Mouse (Mus musculus) heart, postnatal 10 days (tissue): Measurements from ENCODE around the gene Osgep. TPM values are rescaled to one million over a fixed set of nuclear protein-coding genes. Genes with fewer than 3 reads are reported as not detected.
A peak's percentile ranks its signal among the peaks of the same experiment; 100 is the strongest.
"Not testable (repeated sequence)": the region's sequence is repeated elsewhere in the genome, so short reads cannot be mapped to it uniquely, and the experiment has no call there.

ENCODE experiments used
- DNase-seq, 2 experiments: peaks; one replicate each; pipeline ENCODE4 v3.0.0; 2021
- intact Hi-C: fragments of 180-260 bp; cut with DNase I; formaldehyde crosslinking; loops from one replicate; pipeline ENCODE4 v1.15.1; 2025
- total RNA-seq, 2 experiments: library from RNA; stranded (reverse); gene quantifications; 2 replicates each; pipeline ENCODE4 v1.2.3; 2021

Osgep gene
- total RNA-seq, 2 experiments from 2014 or later, result 59.5 to 66.3 TPM

DNA sequence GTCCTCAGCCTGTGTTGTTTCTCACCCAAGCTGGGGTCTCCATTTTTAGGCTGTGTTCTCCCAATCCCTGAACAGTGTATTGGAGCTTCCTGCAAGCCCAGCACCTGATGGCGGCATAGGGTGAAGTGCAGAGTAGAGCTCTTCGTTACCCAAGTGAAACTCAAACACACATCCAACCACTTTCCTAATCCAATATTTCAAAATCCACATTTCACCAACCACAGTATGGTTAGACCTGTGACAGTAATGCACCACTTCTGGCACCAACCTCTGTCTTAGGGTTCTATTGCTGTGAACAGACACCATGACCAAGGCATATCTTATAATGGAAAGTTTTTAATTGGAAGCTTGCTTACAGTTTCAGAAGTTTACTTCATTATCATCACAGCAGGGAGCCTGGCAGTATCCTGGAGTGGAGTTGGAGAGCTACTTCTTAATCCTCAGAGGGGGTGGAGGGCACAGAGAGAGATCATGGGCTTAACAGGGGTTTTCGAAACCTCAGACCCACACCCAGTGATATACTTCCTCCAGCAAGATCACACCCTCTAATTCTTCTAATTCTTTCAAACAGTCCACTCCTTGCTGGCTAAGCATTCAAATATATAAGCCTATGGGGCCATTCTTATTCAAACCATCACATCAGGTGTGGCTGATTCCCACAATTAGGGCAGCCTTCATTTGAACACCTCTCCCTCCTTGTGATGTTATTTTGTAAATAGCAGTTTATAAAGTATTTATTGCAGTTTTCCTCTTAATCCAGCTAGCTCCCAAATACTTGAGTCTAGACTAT is 13.6 kb upstream of the Osgep start:
- DNase-seq, result no peak
- intact Hi-C loops, result no loop called here

- intact Hi-C loops, result no loop called here
- DNase-seq, result no peak
Observed at GRCm38 (mm10) chr14:50936649-50937048, 12.0 kb upstream of the Osgep start.

DNA sequence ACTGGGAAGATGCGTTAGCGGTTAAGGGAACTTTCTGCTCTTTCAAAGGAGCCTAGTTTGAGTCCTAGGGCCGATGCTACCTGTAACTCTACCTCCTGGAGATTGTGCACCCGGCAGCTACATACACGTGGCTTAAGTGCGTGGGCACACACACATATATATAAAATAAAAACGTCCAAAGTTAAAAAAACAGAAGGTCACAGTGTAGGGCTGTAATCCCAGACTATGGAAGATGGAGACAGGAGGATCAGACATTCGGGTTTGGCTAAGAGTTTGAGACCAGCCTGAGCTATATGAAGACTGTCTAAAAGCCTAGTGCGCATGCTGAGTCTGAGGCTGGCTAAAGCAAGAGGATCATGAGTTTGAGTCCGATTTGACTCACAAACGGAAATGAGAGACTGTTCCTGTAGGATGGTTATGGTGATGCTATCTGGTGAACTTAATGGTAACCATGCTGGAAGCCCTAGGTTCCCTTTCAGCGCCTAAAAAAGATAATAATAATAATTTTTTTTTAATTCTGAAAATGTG is 6.9 kb upstream of the Osgep start:
- DNase-seq, result peak in 1 of 2 experiments; percentile 9
- intact Hi-C loops, result loop anchor here (2.0 to 5.0 kb wide), 2 partner anchors 13 to 131 kb away; partner anchors contain the start of gene Gm49342

DNA sequence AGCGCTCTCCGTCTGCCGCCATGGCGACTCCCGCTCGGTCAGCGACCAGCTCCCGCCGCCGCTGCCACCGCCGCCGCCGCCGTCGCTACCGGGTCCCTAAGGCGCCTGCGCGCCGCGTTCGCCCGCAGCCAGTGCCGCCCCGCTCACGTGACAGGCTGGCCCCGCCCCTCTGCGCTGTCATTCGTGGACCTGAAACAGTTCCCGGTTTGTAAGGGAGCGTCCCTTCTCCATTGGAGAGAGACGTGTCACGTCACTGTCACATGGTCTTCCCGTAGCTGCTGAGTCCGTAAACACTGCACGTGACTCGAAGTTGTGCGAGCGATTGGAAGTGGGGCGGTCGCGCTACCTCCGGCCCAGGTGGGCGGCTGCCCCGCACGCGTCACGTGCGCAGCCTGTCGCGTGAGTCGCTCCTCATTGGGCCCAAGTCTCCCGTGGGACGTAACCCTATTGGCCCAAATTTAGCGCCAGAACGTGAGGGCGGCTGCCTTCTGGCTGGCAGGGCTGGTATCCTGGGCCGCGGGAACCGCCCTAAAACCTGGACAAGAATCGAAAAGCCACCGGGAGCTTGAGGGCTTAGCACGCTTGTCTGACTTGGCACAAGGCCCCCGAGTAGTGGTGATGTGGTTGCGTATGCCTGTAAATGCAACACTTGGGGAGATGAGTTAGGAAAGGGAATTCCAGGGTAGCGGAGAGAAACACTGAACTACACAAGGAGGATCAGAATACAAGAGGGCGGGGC is 6.2 kb upstream of the Osgep start, which contains the start of the genes Pip4p1 and Pnp:
Gene Pip4p1, minus strand, starts transcription at position 103 of the 739 bp plus-strand sequence.
Gene Pnp, plus strand, starts transcription at position 329 of the 739 bp plus-strand sequence.
- DNase-seq, result peak; percentile 99 to 100
- intact Hi-C loops, result loop anchor here (2.0 to 5.0 kb wide), 2 partner anchors 14 to 131 kb away; partner anchors contain the start of gene Gm49342

- intact Hi-C loops, result loop anchor here (2.0 to 5.0 kb wide), 2 partner anchors 14 to 132 kb away; partner anchors contain the start of gene Gm49342
- DNase-seq, result peak in 1 of 2 experiments; percentile 47
Observed at GRCm38 (mm10) chr14:50930377-50930753, 5.7 kb upstream of the Osgep start.

GRCm38 (mm10) chr14:50929951-50930350 is 5.3 kb upstream of the Osgep start:
- peak in 1 of 2 experiments; percentile 16 for DNase-seq
- intact Hi-C loops, result loop anchor here (2.0 to 10.0 kb wide), 3 partner anchors 15 to 132 kb away; partner anchors contain the start of genes Ccnb1ip1, Gm49342 and Parp2

GRCm38 (mm10) chr14:50927366-50927765 is 2.7 kb upstream of the Osgep start:
- intact Hi-C loops, result loop anchor here (10.0 kb wide), 1 partner anchor 123 kb away; the partner anchor contains the start of genes Ccnb1ip1 and Parp2
- DNase-seq, result no peak

- intact Hi-C loops, result loop anchor here (10.0 kb wide), 1 partner anchor 121 kb away; the partner anchor contains the start of genes Ccnb1ip1 and Parp2
- peak in 1 of 2 experiments; percentile 15 for DNase-seq
Observed at GRCm38 (mm10) chr14:50925111-50925920, 623 bp upstream of the Osgep start.

GRCm38 (mm10) chr14:50923437-50923836 is 1.3 kb downstream of the Osgep start:
- DNase-seq, result not testable (repeated sequence)
- intact Hi-C loops, result loop anchor here (10.0 kb wide), 1 partner anchor 119 kb away; the partner anchor contains the start of genes Ccnb1ip1 and Parp2

GRCm38 (mm10) chr14:50911356-50911755 is 13.3 kb downstream of the Osgep start:
- DNase-seq, result no peak
- intact Hi-C loops, result no loop called here

GRCm38 (mm10) chr14:50908126-50908525 is 16.6 kb downstream of the Osgep start:
- DNase-seq, result no peak

GRCm38 (mm10) chr14:50905327-50905726 is 19.4 kb downstream of the Osgep start:
- intact Hi-C loops, DNase-seq: not testable (repeated sequence)

More at GRCm38 (mm10) chr14:50908126-50908525, 16.6 kb downstream of the Osgep start:
- intact Hi-C loops, result no loop called here

DNA sequence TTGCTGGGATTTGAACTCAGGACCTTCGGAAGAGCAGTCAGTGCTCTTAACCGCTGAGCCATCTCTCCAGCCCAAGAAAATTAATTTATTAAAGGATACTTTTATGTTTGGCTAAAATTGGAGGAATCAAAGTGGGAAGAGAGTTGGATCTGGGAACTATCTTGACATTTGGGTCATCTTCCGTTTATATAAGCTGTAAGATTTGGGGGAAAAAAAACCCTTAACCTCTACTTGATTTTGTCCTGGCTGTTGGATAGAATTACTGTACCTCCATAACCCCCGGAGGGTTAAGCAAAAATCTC is 19.9 kb downstream of the Osgep start:
- intact Hi-C loops, result no loop called here
- DNase-seq, result no peak

- peak; percentile 36 to 37 for DNase-seq
- intact Hi-C loops, result no loop called here
Observed at GRCm38 (mm10) chr14:50903973-50904827, 20.5 kb downstream of the Osgep start.

GRCm38 (mm10) chr14:50897992-50898391 is 26.7 kb downstream of the Osgep start:
- intact Hi-C loops, DNase-seq: not testable (repeated sequence)

DNA sequence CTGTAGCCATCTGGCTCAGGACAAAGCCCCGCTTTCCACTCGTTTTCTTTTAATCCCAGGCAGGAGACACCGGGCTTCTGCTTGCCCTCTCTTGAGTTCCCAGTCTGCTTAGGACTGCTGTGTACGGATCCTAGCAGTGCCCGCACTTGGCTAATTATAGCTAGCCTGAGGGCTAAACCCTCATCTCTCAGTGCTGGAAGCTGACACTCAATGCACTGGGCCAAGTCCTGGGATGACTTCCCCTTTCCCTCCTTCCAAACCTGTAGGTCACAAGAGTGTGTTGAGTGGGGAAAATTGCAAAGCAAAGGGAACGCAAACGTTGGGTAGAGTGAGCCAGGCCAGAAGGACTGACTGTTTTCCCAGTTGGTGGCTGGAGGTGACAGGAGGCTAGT is 27.3 kb downstream of the Osgep start, which contains the start of gene Klhl33:
Gene Klhl33, minus strand, starts transcription at position 134 of the 392 bp plus-strand sequence.
- DNase-seq, result peak; percentile 38 to 43
- intact Hi-C loops, result no loop called here

GRCm38 (mm10) chr14:50896747-50897373 is 27.8 kb downstream of the Osgep start:
- intact Hi-C loops, result no loop called here
- DNase-seq, result peak; percentile 26 to 30

DNA sequence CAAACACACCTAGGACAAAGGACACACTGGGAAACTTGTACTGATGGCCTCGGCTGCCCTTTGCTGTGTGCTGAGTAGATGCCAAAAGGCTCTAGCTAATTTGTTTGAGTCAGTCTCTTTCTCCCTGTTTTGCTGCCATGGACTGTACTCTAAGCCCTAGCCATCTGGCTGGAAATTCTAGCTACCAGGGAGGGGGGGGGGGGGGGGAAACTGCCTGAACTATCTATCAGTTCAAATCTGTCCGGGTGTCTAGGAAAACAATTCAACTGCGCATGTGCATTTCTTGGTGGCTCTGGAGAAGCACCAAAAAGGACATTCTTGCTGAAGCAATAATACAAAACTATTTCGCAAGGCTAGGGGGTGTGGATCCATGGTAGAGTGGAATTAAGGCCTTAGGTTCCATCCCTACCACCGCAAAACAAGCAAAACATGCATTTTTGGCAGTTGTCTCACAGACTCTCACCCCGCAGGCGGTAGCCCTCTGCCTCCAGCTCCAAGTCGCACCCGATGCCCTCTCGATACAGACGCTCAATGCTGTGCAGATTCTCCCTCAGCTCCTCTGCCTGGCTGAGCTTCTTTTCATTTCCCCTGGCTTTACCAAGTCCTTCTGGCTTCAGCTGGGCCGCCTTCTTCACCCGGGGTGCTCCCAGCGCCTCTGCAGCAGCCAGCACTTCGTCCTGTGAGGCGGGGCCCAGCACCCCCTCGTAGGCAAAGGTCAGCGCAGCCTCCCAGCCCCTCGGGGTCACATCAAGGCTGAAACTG is 28.5 kb downstream of the Osgep start:
- intact Hi-C loops, result no loop called here
- DNase-seq, result peak; percentile 67 to 75
